Mouse (Mus musculus): ENCODE data around the gene Fbxo11.

- TF ChIP-seq CTCF (IDR thresholded peaks at IDR 0.05; ENCODE audit: control insufficient read depth, insufficient read depth, insufficient read length) = no peak
- TF ChIP-seq USF1 (IDR thresholded peaks at IDR 0.05; ENCODE audit: low read depth) = no peak
- no peak for TF ChIP-seq MYOG (IDR thresholded peaks at IDR 0.05; ENCODE audit: control insufficient read depth, extremely low read depth, insufficient read length)
- TF ChIP-seq MYOD1 (IDR thresholded peaks at IDR 0.05; ENCODE audit: control insufficient read depth, insufficient read length, low read depth) = no peak
- no peak for TF ChIP-seq CEBPB (IDR thresholded peaks at IDR 0.05; ENCODE audit: low read depth)
- no peak for TF ChIP-seq FOSL1 (IDR thresholded peaks at IDR 0.05; ENCODE audit: insufficient read depth, low read length, poor library complexity, severe bottlenecking)
- TF ChIP-seq MAX (IDR thresholded peaks at IDR 0.05) = no peak
Observed at GRCm38 (mm10) chr17:87997808-87998207, 67.3 kb downstream of the Fbxo11 start.

Data from C2C12 (cell line).